Mouse (Mus musculus) midbrain, embryonic 12.5 days (tissue): ENCODE data around the gene Pdx1. TPM values are rescaled to one million over a fixed set of nuclear protein-coding genes. Genes with fewer than 3 reads are reported as not detected.
A peak's percentile ranks its signal among the peaks of the same experiment; 100 is the strongest.

Experiments used
- ATAC-seq: fragments of 200-750 bp; cut with Nextera tagmentation; 2 replicates; pipeline ENCODE4 v1.8.0; 2017; ENCODE audit warnings: low read depth, moderate TSS enrichment, moderate library complexity; ENCODE audit not compliant: low FRiP score
- H3K27ac ChIP-seq: fragments of 300-500 bp; sonication (generic); replicated peaks from 2 replicates; pipeline ENCODE4 v1.5.1; 2016; ENCODE audit warnings: mild to moderate bottlenecking
- H3K27me3 ChIP-seq: fragments of 300-500 bp; sonication (generic); 2 replicates; pipeline ENCODE4 v1.6.1; 2016; ENCODE audit warnings: mild to moderate bottlenecking
- H3K36me3 ChIP-seq: fragments of 300-500 bp; sonication (generic); 2 replicates; pipeline ENCODE4 v1.6.1; 2016
- H3K4me1 ChIP-seq: fragments of 300-500 bp; sonication (generic); 2 replicates; pipeline ENCODE4 v1.6.1; 2016
- H3K4me2 ChIP-seq: fragments of 300-500 bp; sonication (generic); replicated peaks from 2 replicates; pipeline ENCODE4 v1.6.1; 2016; ENCODE audit warnings: mild to moderate bottlenecking, moderate library complexity
- H3K4me3 ChIP-seq: fragments of 300-500 bp; sonication (generic); 2 replicates; pipeline ENCODE4 v1.5.1; 2016; ENCODE audit warnings: mild to moderate bottlenecking
- H3K9ac ChIP-seq: fragments of 300-500 bp; sonication (generic); replicated peaks from 2 replicates; pipeline ENCODE4 v1.6.1; 2016; ENCODE audit warnings: mild to moderate bottlenecking, moderate library complexity
- H3K9me3 ChIP-seq: fragments of 300-500 bp; sonication (generic); 2 replicates; pipeline ENCODE4 v1.6.1; 2016; ENCODE audit warnings: mild to moderate bottlenecking
- WGBS: fragments of 180-500 bp; shearing (Covaris S2); methylation state at CpG from one replicate; pipeline ENCODE4 v1.1.7; 2016; 5-methylcytosine and 5-hydroxymethylcytosine counted together
- polyA plus RNA-seq: library from polyadenylated mRNA; unstranded; fragments of >200 nt; fragmentation: Nextera tagmentation; extraction: Ambion mirVana; gene quantifications from 2 replicates; pipeline ENCODE4 v1.2.1, GENCODE M21; 2016

Gene Pdx1
- polyA plus RNA-seq, result not detected in 2 replicates

GRCm38 (mm10) chr5:147269926-147270672 lies at the start of gene Pdx1:
Pdx1 (plus strand) TSS chr5:147269959.
- H3K9ac ChIP-seq, result no peak within 1 kb of the TSS
- H3K4me1 ChIP-seq, result 0 out of 2 replicates have a peak, but pooled peaks cover 4% of the 10 kb centered on the region
- no peak within 1 kb of the TSS for H3K4me2 ChIP-seq
- H3K4me3 ChIP-seq, result no peak within 1 kb of the TSS
- no peak within 1 kb of the TSS for H3K27ac ChIP-seq
- WGBS, result 1% methylated on average over 44 of the region's 44 CpGs
- H3K27me3 ChIP-seq, result peaks cover 96% of the 10 kb centered on the region
- ATAC-seq, result peak; percentile 23; the same call in 1 of the 2 replicates
- no peaks in the 10 kb centered on the region for H3K36me3 ChIP-seq
- no peaks in the 10 kb centered on the region for H3K9me3 ChIP-seq

- H3K27ac ChIP-seq, result no peak overlapping the region
- peak; percentile 50; the same call in 1 of the 2 replicates for ATAC-seq
- H3K27me3 ChIP-seq, result peaks cover 67% of the 10 kb centered on the region
- H3K4me2 ChIP-seq, result peak overlapping the region; percentile 23
- H3K9me3 ChIP-seq, result no peaks in the 10 kb centered on the region
- 17% methylated on average over 25 of the region's 25 CpGs for WGBS
- H3K36me3 ChIP-seq, result no peaks in the 10 kb centered on the region
- peaks cover 24% of the 10 kb centered on the region for H3K4me1 ChIP-seq
- H3K4me3 ChIP-seq, result no peak overlapping the region
- no peak overlapping the region for H3K9ac ChIP-seq
These were observed 42.2 kb upstream of the Pdx1 start for GRCm38 (mm10) chr5:147227354-147228112.

GRCm38 (mm10) chr5:147235406-147236309 lies 34.1 kb upstream of the Pdx1 start:
- peaks cover 4% of the 10 kb centered on the region; the same call in 1 of the 2 replicates for H3K27me3 ChIP-seq
- no peaks in the 10 kb centered on the region for H3K4me1 ChIP-seq
- H3K4me3 ChIP-seq, result no peak overlapping the region
- no peak for ATAC-seq
- H3K27ac ChIP-seq, result no peak overlapping the region
- no peak overlapping the region for H3K4me2 ChIP-seq
- no peaks in the 10 kb centered on the region for H3K9me3 ChIP-seq
- H3K9ac ChIP-seq, result no peak overlapping the region
- no peaks in the 10 kb centered on the region for H3K36me3 ChIP-seq
- 84% methylated on average over 21 of the region's 21 CpGs for WGBS

- WGBS, result 90% methylated on average over 7 of the region's 7 CpGs
- no peaks in the 10 kb centered on the region for H3K4me1 ChIP-seq
- ATAC-seq, result no peak
These were observed 25.9 kb upstream of the Pdx1 start for GRCm38 (mm10) chr5:147243908-147244307.

GRCm38 (mm10) chr5:147260189-147260588 lies 9.6 kb upstream of the Pdx1 start:
- Histone ChIP-seq H3K27ac (no peak overlapping the region), H3K27me3 (peaks cover 33% of the 10 kb centered on the region), H3K9me3 (no peaks in the 10 kb centered on the region; the same call in 1 of the 2 replicates), H3K36me3 (no peaks in the 10 kb centered on the region), H3K9ac (no peak overlapping the region), H3K4me2 (no peak overlapping the region), H3K4me3 (no peak overlapping the region), H3K4me1 (no peaks in the 10 kb centered on the region)
- ATAC-seq, result no peak
- WGBS, result 97% methylated on average over 1 of the region's 1 CpGs

More at GRCm38 (mm10) chr5:147243908-147244307, 25.9 kb upstream of the Pdx1 start:
- Histone ChIP-seq H3K4me3 (no peak overlapping the region), H3K9ac (no peak overlapping the region), H3K4me2 (no peak overlapping the region), H3K27me3 (0 out of 2 replicates have a peak, but pooled peaks cover 1% of the 10 kb centered on the region), H3K27ac (no peak overlapping the region), H3K36me3 (no peaks in the 10 kb centered on the region), H3K9me3 (no peaks in the 10 kb centered on the region)

- Histone ChIP-seq H3K4me3 (no peak overlapping the region), H3K27ac (no peak overlapping the region), H3K4me1 (no peaks in the 10 kb centered on the region), H3K36me3 (no peaks in the 10 kb centered on the region), H3K9ac (no peak overlapping the region), H3K27me3 (peaks cover 38% of the 10 kb centered on the region), H3K9me3 (no peaks in the 10 kb centered on the region; the same call in 1 of the 2 replicates), H3K4me2 (no peak overlapping the region)
- 87% methylated on average over 4 of the region's 4 CpGs for WGBS
- no peak for ATAC-seq
These were observed 9.0 kb upstream of the Pdx1 start for GRCm38 (mm10) chr5:147260778-147261177.

- Histone ChIP-seq H3K4me3 (no peak overlapping the region), H3K4me2 (no peak overlapping the region), H3K36me3 (no peaks in the 10 kb centered on the region), H3K27ac (no peak overlapping the region), H3K4me1 (no peaks in the 10 kb centered on the region), H3K9me3 (no peaks in the 10 kb centered on the region; the same call in 1 of the 2 replicates), H3K27me3 (peaks cover 51% of the 10 kb centered on the region), H3K9ac (no peak overlapping the region)
- WGBS, result 70% methylated on average over 11 of the region's 11 CpGs
- ATAC-seq, result no peak
These were observed 7.7 kb upstream of the Pdx1 start for GRCm38 (mm10) chr5:147261899-147262541.

GRCm38 (mm10) chr5:147263945-147264344 lies 5.8 kb upstream of the Pdx1 start:
- H3K4me2 ChIP-seq, result no peak overlapping the region
- H3K27ac ChIP-seq, result no peak overlapping the region
- peaks cover 70% of the 10 kb centered on the region for H3K27me3 ChIP-seq
- no peaks in the 10 kb centered on the region for H3K36me3 ChIP-seq
- H3K9me3 ChIP-seq, result no peaks in the 10 kb centered on the region
- ATAC-seq, result no peak
- no peaks in the 10 kb centered on the region for H3K4me1 ChIP-seq
- 54% methylated on average over 4 of the region's 4 CpGs for WGBS
- H3K4me3 ChIP-seq, result no peak overlapping the region
- no peak overlapping the region for H3K9ac ChIP-seq

GRCm38 (mm10) chr5:147267434-147267833 lies 2.3 kb upstream of the Pdx1 start:
- no peak overlapping the region for H3K4me3 ChIP-seq

GRCm38 (mm10) chr5:147268728-147269127 lies 1.0 kb upstream of the Pdx1 start:
- Histone ChIP-seq H3K4me1 (0 out of 2 replicates have a peak, but pooled peaks cover 4% of the 10 kb centered on the region), H3K9ac (no peak overlapping the region)
- no peak for ATAC-seq

More at GRCm38 (mm10) chr5:147267434-147267833, 2.3 kb upstream of the Pdx1 start:
- no peaks in the 10 kb centered on the region for H3K36me3 ChIP-seq
- no peak overlapping the region for H3K4me2 ChIP-seq
- ATAC-seq, result no peak
- WGBS, result 13% methylated on average over 6 of the region's 6 CpGs
- 0 out of 2 replicates have a peak, but pooled peaks cover 4% of the 10 kb centered on the region for H3K4me1 ChIP-seq
- no peaks in the 10 kb centered on the region for H3K9me3 ChIP-seq
- no peak overlapping the region for H3K9ac ChIP-seq
- peaks cover 91% of the 10 kb centered on the region for H3K27me3 ChIP-seq
- no peak overlapping the region for H3K27ac ChIP-seq

GRCm38 (mm10) chr5:147269371-147269770 lies 388 bp upstream of the Pdx1 start:
- Histone ChIP-seq H3K36me3 (no peaks in the 10 kb centered on the region), H3K27ac (no peak overlapping the region), H3K27me3 (peaks cover 94% of the 10 kb centered on the region), H3K4me3 (no peak overlapping the region), H3K4me2 (no peak overlapping the region), H3K9me3 (no peaks in the 10 kb centered on the region), H3K9ac (no peak overlapping the region), H3K4me1 (0 out of 2 replicates have a peak, but pooled peaks cover 4% of the 10 kb centered on the region)
- 4% methylated on average over 6 of the region's 6 CpGs for WGBS
- ATAC-seq, result no peak

More at GRCm38 (mm10) chr5:147268728-147269127, 1.0 kb upstream of the Pdx1 start:
- no peak overlapping the region for H3K4me2 ChIP-seq
- H3K36me3 ChIP-seq, result no peaks in the 10 kb centered on the region
- H3K9me3 ChIP-seq, result no peaks in the 10 kb centered on the region
- no peak overlapping the region for H3K4me3 ChIP-seq
- H3K27ac ChIP-seq, result no peak overlapping the region
- WGBS, result 4% methylated on average over 8 of the region's 8 CpGs
- peaks cover 95% of the 10 kb centered on the region for H3K27me3 ChIP-seq
